Mouse (Mus musculus) ES-E14 (cell line): ENCODE data around the gene Gdnf.

Experiments
- MAFK ChIP-seq: IDR thresholded peaks from 2 replicates; pipeline ENCODE4 v1.6.1; 2014; ENCODE audit warnings: mild to moderate bottlenecking, low read depth, low read length, inconsistent platforms; ENCODE audit not compliant: insufficient read depth
- ZC3H11A ChIP-seq: IDR thresholded peaks from 2 replicates; pipeline ENCODE4 v1.6.1; 2012; ENCODE audit warnings: low read depth, mild to moderate bottlenecking, inconsistent platforms, low read length, borderline replicate concordance

DNA sequence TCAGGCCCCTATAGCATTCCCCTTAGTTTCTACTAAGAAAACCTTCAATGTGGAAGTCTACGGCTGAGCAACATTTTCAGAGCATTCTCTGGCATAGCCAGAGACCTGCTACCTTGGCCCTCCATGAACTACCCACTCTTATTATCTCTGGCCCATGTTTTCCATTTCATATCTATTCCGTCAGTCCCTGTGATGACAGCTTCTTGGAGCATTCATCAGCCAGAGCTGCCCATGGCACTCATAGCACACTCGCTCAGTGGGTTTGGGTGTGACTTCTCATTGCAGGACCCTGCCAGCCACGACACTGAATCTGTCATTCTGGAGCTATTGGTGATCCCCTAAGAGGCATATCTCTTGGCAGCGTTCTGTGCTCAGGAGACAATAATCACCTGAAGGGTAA, 29.1 kb upstream of the Gdnf start:
- TF ChIP-seq ZC3H11A (no peak), MAFK (no peak)
